Mouse (Mus musculus) cerebellum, adult 2 months (tissue): ENCODE measurements around the gene Skint7.

ENCODE experiments used
- CTCF ChIP-seq: fragments of 200-500 bp; IDR thresholded peaks from 2 replicates; pipeline ENCODE4 v1.5.1; 2011; ENCODE audit warnings: low read depth, mild to moderate bottlenecking, control low read depth, low read length, moderate library complexity, borderline replicate concordance; ENCODE audit not compliant: insufficient read depth
- POLR2A ChIP-seq: fragments of 200-500 bp; IDR thresholded peaks from 2 replicates; pipeline ENCODE4 v1.6.1; 2011; ENCODE audit warnings: low read length, control low read depth, borderline replicate concordance; ENCODE audit not compliant: insufficient read depth

DNA sequence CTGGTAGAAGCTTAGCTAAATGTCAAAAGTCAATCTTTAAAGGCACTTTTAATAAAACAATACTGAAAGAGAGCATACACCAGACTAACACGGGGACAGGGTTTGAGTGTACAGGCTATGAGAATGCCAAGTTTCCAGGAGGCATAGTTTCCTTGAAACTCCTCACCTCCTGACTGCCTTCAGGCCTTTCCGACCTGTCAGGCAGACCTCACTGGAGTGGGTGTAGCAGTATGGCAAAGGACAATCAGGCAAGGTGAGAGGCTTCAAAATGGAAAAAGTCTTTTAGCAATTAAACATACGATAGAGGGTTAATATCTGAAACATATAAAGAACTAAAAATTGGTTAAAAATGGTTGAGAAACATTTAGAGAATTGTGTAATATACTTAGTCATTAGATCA lies 9.1 kb upstream of the Skint7 start:
- TF ChIP-seq CTCF, result no peak
- TF ChIP-seq POLR2A, result no peak
